Mouse (Mus musculus) gastrocnemius, postnatal 14 days (tissue): ENCODE data around the gene Lmod2. TPM values are rescaled to one million over a fixed set of nuclear protein-coding genes. Genes with fewer than 3 reads are reported as not detected.

Experiments used
- DNase-seq: peaks from one replicate; pipeline ENCODE4 v3.0.0; 2021; ENCODE audit warnings: mixed read lengths
- intact Hi-C: fragments of 180-260 bp; cut with DNase I; formaldehyde crosslinking; loops from one replicate; pipeline ENCODE4 v1.15.1; 2025; ENCODE audit warnings: low total_unique reads
- total RNA-seq, 2 experiments: library from RNA; stranded (reverse); gene quantifications; 2 replicates each; pipeline ENCODE4 v1.2.3; 2021

The Lmod2 gene
- total RNA-seq, 2 experiments from 2014 or later: 118 to 208 TPM

- intact Hi-C loops: loop anchor here (2.0 kb wide), 1 partner anchor 100 kb away; the partner anchor contains the start of genes Asb15 and Ndufa5
Observed at GRCm38 (mm10) chr6:24628499-24628898, 30.9 kb downstream of the Lmod2 start.

GRCm38 (mm10) chr6:24632061-24632460 lies 34.5 kb downstream of the Lmod2 start:
- intact Hi-C loops: no loop called here
- no peak for DNase-seq

More at GRCm38 (mm10) chr6:24628499-24628898, 30.9 kb downstream of the Lmod2 start:
- DNase-seq: no peak

- intact Hi-C loops: no loop called here
Observed at GRCm38 (mm10) chr6:24634065-24634464, 36.5 kb downstream of the Lmod2 start.

GRCm38 (mm10) chr6:24635814-24636213 lies 38.3 kb downstream of the Lmod2 start:
- intact Hi-C loops: no loop called here
- DNase-seq: no peak

More at GRCm38 (mm10) chr6:24634065-24634464, 36.5 kb downstream of the Lmod2 start:
- no peak for DNase-seq

GRCm38 (mm10) chr6:24641286-24641685 lies 43.7 kb downstream of the Lmod2 start:
- intact Hi-C loops: no loop called here
- DNase-seq: no peak

GRCm38 (mm10) chr6:24642161-24642560 lies 44.6 kb downstream of the Lmod2 start:
- DNase-seq: no peak
- intact Hi-C loops: no loop called here

GRCm38 (mm10) chr6:24642960-24643359 lies 45.4 kb downstream of the Lmod2 start:
- intact Hi-C loops: no loop called here
- DNase-seq: no peak

- intact Hi-C loops: no loop called here
- no peak for DNase-seq
Observed at GRCm38 (mm10) chr6:24645346-24646053, 47.9 kb downstream of the Lmod2 start.

GRCm38 (mm10) chr6:24647103-24647691 lies 49.6 kb downstream of the Lmod2 start:
- intact Hi-C loops: no loop called here
- DNase-seq: no peak

GRCm38 (mm10) chr6:24648403-24648802 lies 50.8 kb downstream of the Lmod2 start:
- no peak for DNase-seq
- intact Hi-C loops: no loop called here

- DNase-seq: no peak
- intact Hi-C loops: no loop called here
Observed at GRCm38 (mm10) chr6:24650719-24651118, 53.2 kb downstream of the Lmod2 start.

- intact Hi-C loops: no loop called here
- DNase-seq: no peak
Observed at GRCm38 (mm10) chr6:24651538-24651937, 54.0 kb downstream of the Lmod2 start.

Other genes starting within 250 kb of the Lmod2 start
- under 1 TPM in 1 of 2 experiments, not detected in 1; 0.06 TPM for gene Iqub, start 82.7 kb upstream of the Lmod2 start, total RNA-seq
- 100 to 1,000 TPM; 489 to 566 TPM for gene Ndufa5, start 69.7 kb upstream of the Lmod2 start, total RNA-seq
- 1 to 10 TPM; 4.1 to 7.4 TPM for gene Asb15, start 69.6 kb upstream of the Lmod2 start, total RNA-seq
- 10 to 100 TPM; 18.9 to 19.7 TPM for gene Wasl, start 67.2 kb downstream of the Lmod2 start, total RNA-seq
- gene Hyal6, start 135.5 kb downstream of the Lmod2 start, total RNA-seq: not detected
- gene Hyal4, start 150.6 kb downstream of the Lmod2 start, total RNA-seq: not detected
- gene Spam1, start 193.4 kb downstream of the Lmod2 start, total RNA-seq: not detected